Mouse (Mus musculus) lung, embryonic 15.5 days (tissue): ENCODE measurements at regions not wholly inside any gene's neighbourhood (a gene's known extent, or its start where the extent isn't known, plus 50 kb on each side); places are given as distances from the start of the nearest gene placed in this dataset.

Experiments
- ATAC-seq: fragments of 200-750 bp; cut with Nextera tagmentation; 2 replicates; pipeline ENCODE4 v1.8.0; 2017; ENCODE audit warnings: moderate number of reproducible peaks, borderline replicate concordance; ENCODE audit not compliant: low FRiP score, low TSS enrichment; ENCODE audit errors: extremely low read depth
- H3K27ac ChIP-seq: fragments of 300-500 bp; sonication (generic); 2 replicates; pipeline ENCODE4 v1.5.1; 2015; ENCODE audit warnings: moderate library complexity, mild to moderate bottlenecking, inconsistent platforms
- H3K27me3 ChIP-seq: fragments of 300-500 bp; sonication (generic); 2 replicates; pipeline ENCODE4 v1.6.1; 2015; ENCODE audit warnings: inconsistent platforms
- H3K36me3 ChIP-seq: fragments of 300-500 bp; sonication (generic); 2 replicates; pipeline ENCODE4 v1.6.1; 2015; ENCODE audit warnings: inconsistent platforms
- H3K4me1 ChIP-seq: fragments of 300-500 bp; sonication (generic); 2 replicates; pipeline ENCODE4 v1.6.1; 2015; ENCODE audit warnings: inconsistent platforms
- H3K4me2 ChIP-seq: fragments of 300-500 bp; sonication (generic); 2 replicates; pipeline ENCODE4 v1.6.1; 2015; ENCODE audit warnings: inconsistent platforms, mild to moderate bottlenecking, moderate library complexity
- H3K4me3 ChIP-seq: fragments of 300-500 bp; sonication (generic); 2 replicates; pipeline ENCODE4 v1.5.1; 2015; ENCODE audit warnings: mild to moderate bottlenecking, inconsistent platforms
- H3K9ac ChIP-seq: fragments of 300-500 bp; sonication (generic); 2 replicates; pipeline ENCODE4 v1.6.1; 2015; ENCODE audit warnings: inconsistent platforms
- H3K9me3 ChIP-seq: fragments of 300-500 bp; sonication (generic); 2 replicates; pipeline ENCODE4 v1.6.1; 2016; ENCODE audit warnings: inconsistent platforms
- WGBS: fragments of 180-500 bp; shearing (Covaris S2); methylation state at CpG from one replicate; pipeline ENCODE4 v1.1.7; 2015; 5-methylcytosine and 5-hydroxymethylcytosine counted together

GRCm38 (mm10) chr3:151192092-151192491 is 245.6 kb upstream of the Adgrl4 start:
- no peak overlapping the region for H3K4me3 ChIP-seq
- H3K4me1 ChIP-seq = no peaks in the 10 kb centered on the region
- H3K27ac ChIP-seq = no peak overlapping the region
- H3K36me3 ChIP-seq = no peaks in the 10 kb centered on the region
- H3K27me3 ChIP-seq = no peaks in the 10 kb centered on the region
- H3K9me3 ChIP-seq = no peaks in the 10 kb centered on the region
- WGBS = 71% methylated on average over 2 of the region's 2 CpGs
- H3K9ac ChIP-seq = no peak overlapping the region
- H3K4me2 ChIP-seq = no peak overlapping the region
- ATAC-seq = no peak

DNA sequence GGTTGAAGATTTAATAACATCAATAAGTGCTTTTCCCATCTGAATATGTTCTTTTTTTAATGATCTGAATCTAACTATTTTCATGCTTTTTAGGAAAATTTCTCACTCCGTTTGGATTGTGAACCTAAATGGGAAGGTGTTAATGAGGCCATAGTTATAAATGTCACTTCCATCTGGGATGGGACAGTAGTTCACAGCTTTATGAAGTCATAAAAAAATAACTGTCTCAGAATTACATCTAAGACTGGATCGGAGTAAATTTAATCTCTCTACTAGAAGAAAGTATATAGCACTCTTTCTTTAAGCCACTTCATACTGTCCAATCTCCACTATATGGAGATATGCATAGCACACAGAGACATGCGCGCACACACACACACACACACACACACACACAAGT is 226.7 kb upstream of the Adgrl4 start:
- no peak for ATAC-seq
- Histone ChIP-seq H3K4me3 (no peak overlapping the region), H3K9ac (no peak overlapping the region), H3K4me1 (no peaks in the 10 kb centered on the region), H3K27me3 (no peaks in the 10 kb centered on the region), H3K9me3 (no peaks in the 10 kb centered on the region), H3K4me2 (no peak overlapping the region), H3K36me3 (no peaks in the 10 kb centered on the region), H3K27ac (no peak overlapping the region)
- 80% methylated on average over 4 of the region's 4 CpGs for WGBS

DNA sequence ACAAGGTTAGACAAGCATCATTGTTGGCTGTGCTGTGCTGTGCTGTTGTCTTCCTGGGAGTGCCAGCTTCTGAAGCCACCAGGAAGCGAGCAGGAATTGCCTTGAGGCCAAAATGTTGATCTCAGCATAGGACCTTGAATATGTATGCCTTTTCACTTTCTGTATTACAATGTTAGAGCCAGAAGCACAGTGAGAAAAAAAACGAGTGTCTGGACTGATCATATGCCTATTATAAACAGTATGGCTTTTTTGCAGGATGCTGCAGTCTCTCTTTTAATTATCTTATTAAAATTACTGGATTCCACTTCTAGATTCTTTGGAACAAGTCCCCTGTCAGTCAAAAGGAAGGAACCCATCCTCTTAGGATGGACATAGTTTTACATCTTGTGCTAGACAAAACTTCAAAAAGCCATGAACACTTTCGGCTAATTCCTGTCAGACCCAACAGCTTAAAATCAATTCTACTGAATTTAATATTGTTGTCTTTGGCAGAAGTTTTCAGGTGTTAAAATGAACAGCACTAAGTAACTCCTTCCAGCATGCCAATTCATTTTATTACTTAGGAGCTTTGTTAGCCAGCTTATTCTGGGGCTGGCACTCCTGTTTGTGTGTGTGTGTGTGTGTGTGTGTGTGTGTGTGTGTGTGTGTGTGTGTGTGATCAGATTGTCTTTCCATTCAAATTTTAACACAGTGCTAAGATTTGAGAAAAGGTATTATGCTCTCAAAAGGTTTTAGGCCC is 220.8 kb upstream of the Adgrl4 start:
- Histone ChIP-seq H3K9ac (no peak overlapping the region), H3K4me1 (no peaks in the 10 kb centered on the region), H3K27me3 (no peaks in the 10 kb centered on the region), H3K4me2 (no peak overlapping the region), H3K36me3 (no peaks in the 10 kb centered on the region), H3K4me3 (no peak overlapping the region), H3K9me3 (no peaks in the 10 kb centered on the region), H3K27ac (no peak overlapping the region)
- 66% methylated on average over 3 of the region's 3 CpGs for WGBS
- no peak for ATAC-seq

- Histone ChIP-seq H3K4me2 (no peak overlapping the region), H3K27me3 (no peaks in the 10 kb centered on the region), H3K4me1 (no peaks in the 10 kb centered on the region), H3K27ac (no peak overlapping the region), H3K9ac (no peak overlapping the region), H3K36me3 (no peaks in the 10 kb centered on the region), H3K9me3 (no peaks in the 10 kb centered on the region), H3K4me3 (no peak overlapping the region)
- ATAC-seq = no peak
- WGBS = 11% methylated on average over 3 of the region's 3 CpGs
Observed at GRCm38 (mm10) chr3:151222407-151222806, 215.3 kb upstream of the Adgrl4 start.

DNA sequence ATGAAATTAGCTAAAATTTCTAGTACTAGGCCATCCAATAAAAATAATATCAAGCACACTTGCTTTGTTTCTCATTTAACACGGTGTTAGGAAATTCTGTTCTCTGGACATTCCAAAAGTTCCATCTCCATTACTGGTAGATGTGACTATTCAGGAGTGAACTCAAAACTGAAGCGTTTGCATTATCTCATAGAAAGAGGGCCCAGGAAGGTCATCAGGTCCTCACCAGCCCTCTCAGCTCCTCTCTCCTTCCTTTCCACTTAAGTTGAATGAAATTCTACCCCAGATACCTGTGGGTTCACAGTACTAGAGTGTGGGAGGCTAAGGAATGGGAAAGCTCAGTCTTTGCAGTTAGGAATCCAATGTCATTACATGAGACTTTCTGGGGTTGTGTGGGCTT is 185.2 kb upstream of the Adgrl4 start:
- no peak overlapping the region for H3K4me2 ChIP-seq
- no peaks in the 10 kb centered on the region for H3K27me3 ChIP-seq
- 59% methylated on average over 2 of the region's 2 CpGs for WGBS
- no peak for ATAC-seq
- H3K4me1 ChIP-seq = no peaks in the 10 kb centered on the region
- no peaks in the 10 kb centered on the region for H3K36me3 ChIP-seq
- H3K27ac ChIP-seq = no peak overlapping the region
- no peaks in the 10 kb centered on the region for H3K9me3 ChIP-seq
- H3K9ac ChIP-seq = no peak overlapping the region
- H3K4me3 ChIP-seq = no peak overlapping the region

DNA sequence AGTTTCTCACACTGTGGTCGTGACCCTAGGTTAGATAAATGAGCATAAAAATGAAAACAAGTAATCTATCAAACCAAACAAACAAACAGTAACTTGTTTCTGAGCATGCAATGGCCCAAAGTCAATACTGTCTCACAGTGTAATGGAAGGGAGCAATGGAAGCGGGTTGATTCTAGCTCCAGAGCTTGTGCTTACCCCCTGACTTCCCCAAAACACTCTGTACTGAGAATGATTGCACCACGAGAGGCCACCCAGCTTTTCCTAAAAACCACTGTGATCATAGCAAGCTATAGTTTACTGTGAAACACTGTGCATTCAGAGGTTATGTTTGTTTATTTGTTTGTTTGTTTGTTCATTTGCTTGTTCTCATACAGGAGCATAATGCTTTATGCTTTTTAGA is 174.9 kb upstream of the Adgrl4 start:
- no peaks in the 10 kb centered on the region for H3K36me3 ChIP-seq
- H3K9me3 ChIP-seq = no peaks in the 10 kb centered on the region
- H3K27me3 ChIP-seq = no peaks in the 10 kb centered on the region
- no peak overlapping the region for H3K27ac ChIP-seq
- H3K4me3 ChIP-seq = no peak overlapping the region
- no peak overlapping the region for H3K4me2 ChIP-seq
- H3K4me1 ChIP-seq = no peaks in the 10 kb centered on the region
- WGBS = 72% methylated on average over 3 of the region's 3 CpGs
- no peak overlapping the region for H3K9ac ChIP-seq
- ATAC-seq = no peak

DNA sequence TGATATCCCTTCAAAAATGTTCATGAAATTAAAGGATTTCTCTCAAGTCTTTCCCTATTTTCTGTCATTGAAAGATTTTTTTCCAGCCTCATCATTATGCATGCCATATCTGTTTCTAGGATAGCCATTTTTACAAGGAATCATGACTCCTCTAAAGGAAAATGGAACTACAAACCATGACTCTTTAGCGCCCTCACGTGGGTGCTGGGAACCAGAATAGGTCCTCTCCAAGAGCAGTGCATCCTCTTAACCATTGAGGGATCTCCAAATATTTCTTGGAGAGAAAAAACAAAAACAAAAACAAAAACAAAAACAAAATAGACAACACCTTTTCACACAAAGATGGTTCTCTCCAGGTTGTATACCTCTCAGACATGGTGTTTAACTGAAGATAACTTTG is 172.0 kb upstream of the Adgrl4 start:
- no peak overlapping the region for H3K27ac ChIP-seq
- 24% methylated on average over 2 of the region's 2 CpGs for WGBS
- H3K9ac ChIP-seq = no peak overlapping the region
- H3K36me3 ChIP-seq = no peaks in the 10 kb centered on the region
- H3K4me2 ChIP-seq = no peak overlapping the region
- no peak for ATAC-seq
- H3K4me3 ChIP-seq = no peak overlapping the region
- no peaks in the 10 kb centered on the region for H3K27me3 ChIP-seq
- H3K9me3 ChIP-seq = no peaks in the 10 kb centered on the region
- H3K4me1 ChIP-seq = no peaks in the 10 kb centered on the region

DNA sequence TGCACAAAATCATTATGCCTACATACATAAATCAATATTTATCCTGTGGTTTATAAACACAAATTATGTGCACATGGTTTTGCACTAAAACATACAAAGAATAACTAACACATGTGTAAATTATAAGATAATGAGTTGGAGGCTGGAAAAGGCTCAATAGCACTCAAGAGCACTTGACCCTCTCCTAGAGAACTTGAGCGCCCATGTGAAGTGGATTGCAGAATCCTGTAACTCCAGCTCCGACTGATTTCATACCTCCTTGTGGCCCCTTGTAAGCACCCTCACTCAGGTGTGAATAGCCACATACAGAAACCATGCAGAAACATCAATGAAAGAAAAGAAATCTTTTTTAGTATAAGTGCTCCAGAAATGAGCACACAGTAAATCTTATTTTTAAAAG is 168.2 kb upstream of the Adgrl4 start:
- H3K9me3 ChIP-seq = no peaks in the 10 kb centered on the region
- no peak overlapping the region for H3K4me3 ChIP-seq
- H3K36me3 ChIP-seq = no peaks in the 10 kb centered on the region
- peak; percentile 78; the same call in 1 of the 2 replicates for ATAC-seq
- 53% methylated on average over 2 of the region's 2 CpGs for WGBS
- no peak overlapping the region for H3K4me2 ChIP-seq
- no peak overlapping the region for H3K9ac ChIP-seq
- H3K4me1 ChIP-seq = no peaks in the 10 kb centered on the region
- H3K27me3 ChIP-seq = no peaks in the 10 kb centered on the region
- no peak overlapping the region for H3K27ac ChIP-seq

- WGBS = 80% methylated on average over 1 of the region's 1 CpGs
Observed at GRCm38 (mm10) chr3:151283829-151284228, 153.9 kb upstream of the Adgrl4 start.

DNA sequence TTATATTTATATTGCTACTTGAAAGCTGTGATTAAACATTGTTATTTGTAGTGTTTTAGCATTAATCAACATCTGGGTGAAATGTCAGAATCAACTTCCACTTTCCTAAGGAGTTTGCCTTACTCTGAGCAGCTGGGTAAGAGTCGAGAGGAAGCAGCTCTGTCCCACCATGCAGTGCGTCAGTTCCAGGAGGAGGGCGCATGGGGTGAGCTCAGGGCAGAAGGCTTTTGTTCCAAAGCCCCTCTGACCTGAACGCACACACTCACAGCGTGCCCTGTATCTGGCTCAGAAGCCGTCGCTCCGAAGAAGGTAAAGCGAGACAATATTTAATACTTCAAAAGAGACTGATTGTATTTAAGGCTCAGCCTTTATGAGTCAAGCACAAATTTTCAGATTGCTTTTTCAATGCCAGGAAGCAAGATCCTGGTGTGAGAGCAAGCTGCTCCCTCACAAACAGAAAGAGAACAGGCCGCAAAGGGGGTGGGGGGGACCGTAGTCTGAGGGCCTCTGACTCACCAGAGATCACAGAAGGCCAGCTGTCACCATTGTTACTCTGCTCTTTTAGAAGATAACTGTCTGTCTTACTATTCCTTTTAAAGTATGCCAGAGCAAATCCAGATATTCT is 143.6 kb upstream of the Adgrl4 start:
- Histone ChIP-seq H3K4me2 (no peak overlapping the region), H3K27me3 (no peaks in the 10 kb centered on the region), H3K9ac (no peak overlapping the region), H3K36me3 (no peaks in the 10 kb centered on the region), H3K9me3 (no peaks in the 10 kb centered on the region), H3K27ac (peak overlapping the region; percentile 15; the same call in 1 of the 2 replicates), H3K4me3 (no peak overlapping the region), H3K4me1 (no peaks in the 10 kb centered on the region)
- ATAC-seq = peak; percentile 69; the same call in 1 of the 2 replicates
- WGBS = 41% methylated on average over 11 of the region's 11 CpGs

More at GRCm38 (mm10) chr3:151283829-151284228, 153.9 kb upstream of the Adgrl4 start:
- Histone ChIP-seq H3K4me2 (no peak overlapping the region), H3K9ac (no peak overlapping the region), H3K4me1 (no peaks in the 10 kb centered on the region), H3K9me3 (no peaks in the 10 kb centered on the region), H3K27me3 (no peaks in the 10 kb centered on the region), H3K27ac (no peak overlapping the region), H3K36me3 (no peaks in the 10 kb centered on the region), H3K4me3 (no peak overlapping the region)
- ATAC-seq = no peak

DNA sequence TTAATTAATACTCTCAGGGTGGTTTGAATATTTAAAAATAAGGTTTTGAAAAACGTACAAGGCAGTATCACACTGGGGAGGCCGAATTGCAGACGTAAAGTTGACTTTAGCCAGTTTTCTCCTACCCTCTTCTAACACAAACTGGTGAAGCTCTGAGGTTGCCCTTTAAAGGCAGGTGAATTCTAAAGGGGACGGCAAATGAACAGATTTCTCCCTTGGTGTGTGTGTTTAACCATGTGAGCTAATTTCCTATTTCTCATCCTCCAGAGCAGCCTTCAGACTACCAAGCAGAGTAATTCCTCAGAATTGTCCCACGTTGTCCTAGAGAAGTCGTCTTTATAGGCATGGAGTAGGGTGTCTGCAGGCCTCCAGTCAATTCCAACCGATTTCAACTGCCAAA is 143.1 kb upstream of the Adgrl4 start:
- Histone ChIP-seq H3K9ac (no peak overlapping the region), H3K27me3 (no peaks in the 10 kb centered on the region), H3K4me3 (no peak overlapping the region), H3K4me2 (no peak overlapping the region), H3K9me3 (no peaks in the 10 kb centered on the region), H3K4me1 (no peaks in the 10 kb centered on the region), H3K36me3 (no peaks in the 10 kb centered on the region), H3K27ac (no peak overlapping the region)
- WGBS = 68% methylated on average over 7 of the region's 7 CpGs
- no peak for ATAC-seq

GRCm38 (mm10) chr3:151295027-151295426 is 142.7 kb upstream of the Adgrl4 start:
- H3K9me3 ChIP-seq = no peaks in the 10 kb centered on the region
- no peak overlapping the region for H3K9ac ChIP-seq
- no peak overlapping the region for H3K4me2 ChIP-seq
- no peak overlapping the region for H3K27ac ChIP-seq
- no peaks in the 10 kb centered on the region for H3K36me3 ChIP-seq
- ATAC-seq = no peak
- 51% methylated on average over 9 of the region's 9 CpGs for WGBS
- H3K4me3 ChIP-seq = no peak overlapping the region
- no peaks in the 10 kb centered on the region for H3K4me1 ChIP-seq
- H3K27me3 ChIP-seq = no peaks in the 10 kb centered on the region
